Mouse (Mus musculus): ENCODE results near the gene Atp11b.

The Atp11b gene

GRCm38 (mm10) chr3:35764637-35765617 is 11.0 kb downstream of the Atp11b start:
- DNase-seq (ENCODE audit: low spot score in 2 of 2): no peak

GRCm38 (mm10) chr3:35779748-35780147 is 25.8 kb downstream of the Atp11b start:
- no peak for DNase-seq (ENCODE audit: low spot score in 2 of 2)

- no peak for DNase-seq (ENCODE audit: low spot score in 2 of 2)
Observed at GRCm38 (mm10) chr3:35802040-35802439, 48.1 kb downstream of the Atp11b start.

- DNase-seq (ENCODE audit: low spot score in 2 of 2): no peak
Observed at GRCm38 (mm10) chr3:35819887-35820286, 66.0 kb downstream of the Atp11b start.

- no peak for DNase-seq (ENCODE audit: low spot score in 2 of 2)
Observed at GRCm38 (mm10) chr3:35822036-35822435, 68.1 kb downstream of the Atp11b start.

- no peak for DNase-seq (ENCODE audit: low spot score in 2 of 2)
Observed at GRCm38 (mm10) chr3:35849326-35849725, 95.4 kb downstream of the Atp11b start.

GRCm38 (mm10) chr3:35883267-35883666 is 129.4 kb downstream of the Atp11b start:
- no peak for DNase-seq (ENCODE audit: low spot score in 2 of 2)

- no peak for DNase-seq (ENCODE audit: low spot score in 2 of 2)
Observed at GRCm38 (mm10) chr3:35889531-35889930, 135.6 kb downstream of the Atp11b start.

- no peak for DNase-seq (ENCODE audit: low spot score in 2 of 2)
Observed at GRCm38 (mm10) chr3:35891123-35891522, 137.2 kb downstream of the Atp11b start.

- no peak for DNase-seq (ENCODE audit: low spot score in 2 of 2)
Observed at GRCm38 (mm10) chr3:35893156-35893555, 139.2 kb downstream of the Atp11b start.

- DNase-seq (ENCODE audit: low spot score in 2 of 2): no peak
Observed at GRCm38 (mm10) chr3:35897900-35898299, 144.0 kb downstream of the Atp11b start.

- no peak for DNase-seq (ENCODE audit: low spot score in 2 of 2)
Observed at GRCm38 (mm10) chr3:35899109-35899508, 145.2 kb downstream of the Atp11b start.

- DNase-seq (ENCODE audit: low spot score in 2 of 2): no peak
Observed at GRCm38 (mm10) chr3:35900555-35901204, 146.8 kb downstream of the Atp11b start.
